Mouse (Mus musculus): ENCODE data around the gene Hnrnpm. TPM values are rescaled to one million over a fixed set of nuclear protein-coding genes. Genes with fewer than 3 reads are reported as not detected.

The Hnrnpm gene
- polyA plus RNA-seq, 1 experiment from 2014 or later, result 581 TPM

- Histone ChIP-seq H3K36me3 (ENCODE audit: control insufficient read depth, insufficient read depth, low read length) (no peaks in the 10 kb centered on the region), H3K27me3 (ENCODE audit: control insufficient read depth, insufficient read depth, low read length) (no peaks in the 10 kb centered on the region), H3K27ac (ENCODE audit: low read depth, low read length) (peak overlapping the region; percentile 89), H3K4me3 (ENCODE audit: low read depth, low read length) (peak overlapping the region; percentile 86), H3K4me1 (ENCODE audit: control insufficient read depth, insufficient read depth, low read length) (peaks cover 18% of the 10 kb centered on the region), H3K9me3 (ENCODE audit: control insufficient read depth, low read length) (no peaks in the 10 kb centered on the region), H3K4me2 (peak overlapping the region; percentile 98), H3K9ac (ENCODE audit: low read length) (peak overlapping the region; percentile 94)
- ATAC-seq (ENCODE audit: low FRiP score) (peak; percentile 89), DNase-seq (ENCODE audit: low spot score, missing footprints) (peak; percentile 97)
- WGBS, result under 1% methylated on average over 44 of the region's 44 CpGs
Observed at GRCm38 (mm10) chr17:33684671-33685231, 1.9 kb downstream of the Hnrnpm start.

GRCm38 (mm10) chr17:33681767-33682166 lies 4.9 kb downstream of the Hnrnpm start:
- peaks cover 18% of the 10 kb centered on the region for H3K4me1 ChIP-seq (ENCODE audit: control insufficient read depth, insufficient read depth, low read length)
- no peak for ATAC-seq (ENCODE audit: low FRiP score)
- no peak overlapping the region for H3K27ac ChIP-seq (ENCODE audit: low read depth, low read length)
- H3K9me3 ChIP-seq (ENCODE audit: control insufficient read depth, low read length), result no peaks in the 10 kb centered on the region
- H3K36me3 ChIP-seq (ENCODE audit: control insufficient read depth, insufficient read depth, low read length), result 0 out of 2 replicates have a peak, but pooled peaks cover 2% of the 10 kb centered on the region
- peak overlapping the region; percentile 16; the same call in 1 of the 2 replicates for H3K4me2 ChIP-seq
- no peak overlapping the region for H3K9ac ChIP-seq (ENCODE audit: low read length)
- DNase-seq (ENCODE audit: low spot score, missing footprints), result no peak
- H3K4me3 ChIP-seq (ENCODE audit: low read depth, low read length), result no peak overlapping the region
- H3K27me3 ChIP-seq (ENCODE audit: control insufficient read depth, insufficient read depth, low read length), result no peaks in the 10 kb centered on the region

- H3K36me3 ChIP-seq (ENCODE audit: control insufficient read depth, insufficient read depth, low read length), result peaks cover 6% of the 10 kb centered on the region; the same call in 1 of the 2 replicates
Observed at GRCm38 (mm10) chr17:33678771-33679170, 7.9 kb downstream of the Hnrnpm start.

GRCm38 (mm10) chr17:33676086-33676485 lies 10.6 kb downstream of the Hnrnpm start:
- Histone ChIP-seq H3K9me3 (ENCODE audit: control insufficient read depth, low read length) (no peaks in the 10 kb centered on the region), H3K4me1 (ENCODE audit: control insufficient read depth, insufficient read depth, low read length) (no peaks in the 10 kb centered on the region), H3K4me2 (no peak overlapping the region), H3K27me3 (ENCODE audit: control insufficient read depth, insufficient read depth, low read length) (no peaks in the 10 kb centered on the region), H3K36me3 (ENCODE audit: control insufficient read depth, insufficient read depth, low read length) (peaks cover 6% of the 10 kb centered on the region; the same call in 1 of the 2 replicates), H3K4me3 (ENCODE audit: low read depth, low read length) (no peak overlapping the region), H3K27ac (ENCODE audit: low read depth, low read length) (no peak overlapping the region), H3K9ac (ENCODE audit: low read length) (no peak overlapping the region)
- peak; percentile 78 for DNase-seq (ENCODE audit: low spot score, missing footprints)
- no peak for ATAC-seq (ENCODE audit: low FRiP score)
- 96% methylated on average over 2 of the region's 2 CpGs for WGBS

More at GRCm38 (mm10) chr17:33678771-33679170, 7.9 kb downstream of the Hnrnpm start:
- no peaks in the 10 kb centered on the region for H3K27me3 ChIP-seq (ENCODE audit: control insufficient read depth, insufficient read depth, low read length)
- H3K27ac ChIP-seq (ENCODE audit: low read depth, low read length), result no peak overlapping the region
- H3K9me3 ChIP-seq (ENCODE audit: control insufficient read depth, low read length), result no peaks in the 10 kb centered on the region
- no peak overlapping the region for H3K4me3 ChIP-seq (ENCODE audit: low read depth, low read length)
- peaks cover 12% of the 10 kb centered on the region for H3K4me1 ChIP-seq (ENCODE audit: control insufficient read depth, insufficient read depth, low read length)
- ATAC-seq (ENCODE audit: low FRiP score) (no peak), DNase-seq (ENCODE audit: low spot score, missing footprints) (peak; percentile 49)
- no peak overlapping the region for H3K9ac ChIP-seq (ENCODE audit: low read length)
- no peak overlapping the region for H3K4me2 ChIP-seq

GRCm38 (mm10) chr17:33675452-33675851 lies 11.2 kb downstream of the Hnrnpm start:
- H3K9ac ChIP-seq (ENCODE audit: low read length), result no peak overlapping the region
- no peak for ATAC-seq (ENCODE audit: low FRiP score)
- no peaks in the 10 kb centered on the region for H3K9me3 ChIP-seq (ENCODE audit: control insufficient read depth, low read length)
- H3K36me3 ChIP-seq (ENCODE audit: control insufficient read depth, insufficient read depth, low read length), result peaks cover 6% of the 10 kb centered on the region; the same call in 1 of the 2 replicates
- no peak overlapping the region for H3K4me3 ChIP-seq (ENCODE audit: low read depth, low read length)
- peak; percentile 12 for DNase-seq (ENCODE audit: low spot score, missing footprints)
- no peak overlapping the region for H3K4me2 ChIP-seq
- no peaks in the 10 kb centered on the region for H3K27me3 ChIP-seq (ENCODE audit: control insufficient read depth, insufficient read depth, low read length)
- H3K27ac ChIP-seq (ENCODE audit: low read depth, low read length), result no peak overlapping the region
- H3K4me1 ChIP-seq (ENCODE audit: control insufficient read depth, insufficient read depth, low read length), result no peaks in the 10 kb centered on the region

GRCm38 (mm10) chr17:33673837-33674236 lies 12.8 kb downstream of the Hnrnpm start:
- H3K27ac ChIP-seq (ENCODE audit: low read depth, low read length), result no peak overlapping the region
- no peak overlapping the region for H3K4me2 ChIP-seq
- no peak overlapping the region for H3K9ac ChIP-seq (ENCODE audit: low read length)
- no peaks in the 10 kb centered on the region for H3K4me1 ChIP-seq (ENCODE audit: control insufficient read depth, insufficient read depth, low read length)
- peaks cover 6% of the 10 kb centered on the region; the same call in 1 of the 2 replicates for H3K36me3 ChIP-seq (ENCODE audit: control insufficient read depth, insufficient read depth, low read length)
- WGBS, result 82% methylated on average over 1 of the region's 1 CpGs
- H3K4me3 ChIP-seq (ENCODE audit: low read depth, low read length), result no peak overlapping the region
- ATAC-seq (ENCODE audit: low FRiP score) (no peak), DNase-seq (ENCODE audit: low spot score, missing footprints) (no peak)
- H3K27me3 ChIP-seq (ENCODE audit: control insufficient read depth, insufficient read depth, low read length), result no peaks in the 10 kb centered on the region
- H3K9me3 ChIP-seq (ENCODE audit: control insufficient read depth, low read length), result no peaks in the 10 kb centered on the region

- no peak overlapping the region for H3K4me2 ChIP-seq
- DNase-seq (ENCODE audit: low spot score, missing footprints) (no peak), ATAC-seq (ENCODE audit: low FRiP score) (no peak)
- no peak overlapping the region for H3K9ac ChIP-seq (ENCODE audit: low read length)
- H3K27ac ChIP-seq (ENCODE audit: low read depth, low read length), result no peak overlapping the region
- H3K9me3 ChIP-seq (ENCODE audit: control insufficient read depth, low read length), result no peaks in the 10 kb centered on the region
- H3K4me3 ChIP-seq (ENCODE audit: low read depth, low read length), result no peak overlapping the region
- H3K36me3 ChIP-seq (ENCODE audit: control insufficient read depth, insufficient read depth, low read length), result peaks cover 7% of the 10 kb centered on the region; the same call in 1 of the 2 replicates
- H3K27me3 ChIP-seq (ENCODE audit: control insufficient read depth, insufficient read depth, low read length), result no peaks in the 10 kb centered on the region
- no peaks in the 10 kb centered on the region for H3K4me1 ChIP-seq (ENCODE audit: control insufficient read depth, insufficient read depth, low read length)
- 94% methylated on average over 3 of the region's 3 CpGs for WGBS
Observed at GRCm38 (mm10) chr17:33669681-33670080, 17.0 kb downstream of the Hnrnpm start.

GRCm38 (mm10) chr17:33666813-33667212 lies 19.8 kb downstream of the Hnrnpm start:
- H3K27ac ChIP-seq (ENCODE audit: low read depth, low read length), result no peak overlapping the region
- ATAC-seq (ENCODE audit: low FRiP score) (no peak), DNase-seq (ENCODE audit: low spot score, missing footprints) (no peak)
- no peak overlapping the region for H3K4me2 ChIP-seq
- H3K4me3 ChIP-seq (ENCODE audit: low read depth, low read length), result no peak overlapping the region
- H3K36me3 ChIP-seq (ENCODE audit: control insufficient read depth, insufficient read depth, low read length), result peaks cover 18% of the 10 kb centered on the region
- no peaks in the 10 kb centered on the region for H3K9me3 ChIP-seq (ENCODE audit: control insufficient read depth, low read length)
- H3K9ac ChIP-seq (ENCODE audit: low read length), result no peak overlapping the region
- no peaks in the 10 kb centered on the region for H3K27me3 ChIP-seq (ENCODE audit: control insufficient read depth, insufficient read depth, low read length)
- 82% methylated on average over 3 of the region's 3 CpGs for WGBS
- H3K4me1 ChIP-seq (ENCODE audit: control insufficient read depth, insufficient read depth, low read length), result no peaks in the 10 kb centered on the region

GRCm38 (mm10) chr17:33649781-33650475 lies 36.7 kb downstream of the Hnrnpm start:
- no peak overlapping the region for H3K4me3 ChIP-seq (ENCODE audit: low read depth, low read length)
- H3K27me3 ChIP-seq (ENCODE audit: control insufficient read depth, insufficient read depth, low read length), result no peaks in the 10 kb centered on the region
- no peak for DNase-seq (ENCODE audit: low spot score, missing footprints)
- H3K9me3 ChIP-seq (ENCODE audit: control insufficient read depth, low read length), result no peaks in the 10 kb centered on the region
- H3K4me1 ChIP-seq (ENCODE audit: control insufficient read depth, insufficient read depth, low read length), result no peaks in the 10 kb centered on the region
- WGBS, result 98% methylated on average over 34 of the region's 34 CpGs
- no peak overlapping the region for H3K4me2 ChIP-seq
- H3K9ac ChIP-seq (ENCODE audit: low read length), result no peak overlapping the region
- H3K36me3 ChIP-seq (ENCODE audit: control insufficient read depth, insufficient read depth, low read length), result peaks cover 53% of the 10 kb centered on the region
- peak; percentile 35; the same call in 1 of the 2 replicates for ATAC-seq (ENCODE audit: low FRiP score)
- no peak overlapping the region for H3K27ac ChIP-seq (ENCODE audit: low read depth, low read length)
